Mouse (Mus musculus) fat pad, adult 2 months (tissue): ENCODE results near the gene Ccnf.

Experiments used
- DNase-seq: peaks from one replicate; pipeline ENCODE4 v3.0.0-alpha.2; 2011; ENCODE audit warnings: low read depth, low spot score; ENCODE audit errors: extremely low read depth

The Ccnf gene

GRCm38 (mm10) chr17:24251320-24252069 is at the start of gene Ccnf:
Gene Ccnf, minus strand, starts transcription at chr17:24251484.
- peak; percentile 85 for DNase-seq

- no peak for DNase-seq
Measured at GRCm38 (mm10) chr17:24300651-24301050, 49.4 kb upstream of the Ccnf start.

- no peak for DNase-seq
Measured at GRCm38 (mm10) chr17:24289338-24289737, 38.1 kb upstream of the Ccnf start.

DNA sequence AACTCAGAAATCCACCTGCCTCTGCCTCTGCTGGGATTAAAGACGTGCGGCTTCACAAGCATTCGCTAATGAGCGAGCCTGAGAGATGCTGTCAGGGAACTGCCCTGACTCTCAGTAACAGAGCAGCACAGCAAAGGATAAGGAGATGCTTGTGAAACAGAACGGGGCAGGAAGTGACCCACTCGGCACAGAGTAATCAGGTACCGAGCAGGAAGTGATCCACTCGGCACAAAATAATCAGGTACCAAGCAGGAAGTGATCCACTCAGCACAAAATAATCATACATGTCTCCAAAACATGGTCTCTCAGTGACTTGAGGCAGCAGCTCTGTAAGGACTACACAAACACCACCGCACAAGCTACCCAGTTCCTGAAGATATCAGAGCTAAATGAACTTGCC is 37.2 kb upstream of the Ccnf start:
- no peak for DNase-seq

- DNase-seq, result no peak
Measured at GRCm38 (mm10) chr17:24285680-24286079, 34.4 kb upstream of the Ccnf start.

- no peak for DNase-seq
Measured at GRCm38 (mm10) chr17:24283266-24283818, 32.1 kb upstream of the Ccnf start.

DNA sequence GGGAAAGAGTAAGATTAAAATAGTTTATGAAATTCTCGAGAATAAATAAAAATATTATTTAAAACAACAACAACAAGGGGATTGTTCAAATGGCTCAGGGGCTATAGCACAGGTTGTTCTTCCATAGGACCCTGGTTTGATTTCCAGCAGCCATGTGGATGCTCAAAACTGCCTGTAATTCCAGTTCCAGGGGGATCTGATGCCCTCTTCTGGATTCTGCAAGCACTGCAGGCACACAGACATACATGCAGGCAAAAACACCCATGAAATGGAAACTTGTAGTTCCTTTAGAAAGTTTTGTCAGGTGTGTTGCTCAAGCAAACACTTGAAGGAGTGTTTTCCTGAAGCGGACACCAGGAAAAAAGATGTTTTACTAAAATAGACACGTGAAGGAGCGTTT is 31.4 kb upstream of the Ccnf start:
- no peak for DNase-seq

- no peak for DNase-seq
Measured at GRCm38 (mm10) chr17:24279907-24280306, 28.6 kb upstream of the Ccnf start.

DNA sequence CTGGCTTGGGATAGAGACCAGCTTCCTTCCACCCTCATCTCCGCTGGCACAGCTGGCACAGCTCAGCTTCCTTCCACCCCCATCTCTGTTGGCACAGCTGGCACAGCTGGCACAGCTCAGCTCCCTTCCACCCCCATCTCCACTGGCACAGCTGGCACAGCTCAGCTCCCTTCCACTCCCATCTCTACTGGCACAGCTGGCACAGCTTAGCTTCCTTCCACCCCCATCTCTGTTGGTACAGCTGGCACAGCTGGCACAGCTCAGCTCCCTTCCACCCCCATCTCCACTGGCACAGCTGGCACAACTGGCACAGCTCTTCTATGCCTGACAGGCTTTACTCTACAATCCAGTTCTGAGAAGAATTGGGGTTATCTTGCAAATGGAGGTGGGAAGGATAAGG is 15.8 kb upstream of the Ccnf start:
- DNase-seq, result peak; percentile 58

GRCm38 (mm10) chr17:24264766-24265165 is 13.5 kb upstream of the Ccnf start:
- no peak for DNase-seq

DNA sequence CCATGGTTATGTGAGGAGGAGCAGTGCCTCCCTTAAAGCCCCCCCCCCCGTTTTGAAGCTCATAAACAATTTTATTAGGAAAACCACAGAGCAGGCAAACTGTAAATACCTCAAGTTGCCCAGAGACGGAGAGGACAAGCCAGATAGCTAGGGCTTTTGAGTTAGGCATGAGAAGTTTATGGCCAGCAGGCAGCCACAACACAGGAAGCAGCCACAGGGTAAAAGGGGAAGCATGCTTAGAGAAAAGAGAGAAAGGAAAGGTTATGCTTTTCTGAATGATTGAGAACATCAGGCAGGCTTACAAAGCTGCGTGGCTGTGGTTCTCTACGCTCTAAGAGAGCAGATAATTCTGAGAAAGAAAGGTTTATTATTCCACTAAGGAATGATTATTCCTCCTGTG is 9.2 kb upstream of the Ccnf start:
- no peak for DNase-seq

DNA sequence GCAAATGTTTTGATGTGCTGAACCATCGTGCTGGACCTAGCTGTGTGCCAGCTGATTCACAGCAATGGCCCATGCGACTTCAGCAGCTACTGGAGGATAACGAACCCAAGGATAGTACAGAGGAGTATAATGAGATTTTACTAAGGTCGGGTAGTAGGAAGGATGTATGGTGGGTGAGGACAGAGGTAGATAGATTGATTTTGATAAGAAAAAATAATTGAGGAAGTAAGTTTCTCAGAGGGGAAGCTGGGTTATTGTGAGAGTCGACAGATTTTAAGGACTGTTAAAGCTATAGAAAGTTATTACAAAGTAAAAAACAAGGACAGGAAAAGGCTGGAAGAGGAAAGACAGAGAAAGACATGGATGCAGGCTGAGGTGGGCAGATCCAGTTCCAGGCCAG is 8.4 kb upstream of the Ccnf start:
- no peak for DNase-seq

- peak; percentile 37 for DNase-seq
Measured at GRCm38 (mm10) chr17:24258981-24259380, 7.7 kb upstream of the Ccnf start.

- no peak for DNase-seq
Measured at GRCm38 (mm10) chr17:24252329-24252728, 1.0 kb upstream of the Ccnf start.

GRCm38 (mm10) chr17:24250988-24251319 is 330 bp downstream of the Ccnf start:
- no peak for DNase-seq

DNA sequence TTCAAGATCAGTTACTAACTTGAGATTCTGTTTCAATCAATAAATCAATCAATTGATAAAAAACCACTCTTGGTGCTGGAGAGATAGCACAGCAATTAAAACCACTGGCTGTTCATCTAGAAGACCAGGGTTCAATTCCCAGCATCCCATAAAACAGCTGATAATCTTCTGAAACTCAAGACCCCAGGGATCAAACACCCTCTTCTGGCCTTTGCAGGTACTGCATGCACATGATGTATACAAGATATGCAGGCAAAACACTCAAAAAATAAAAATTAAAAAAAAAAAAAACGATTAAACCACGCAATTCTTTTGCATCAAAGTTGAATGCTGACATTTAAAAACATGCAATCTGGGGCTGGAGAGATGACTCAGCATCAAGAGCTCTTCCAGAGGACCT is 2.6 kb downstream of the Ccnf start:
- DNase-seq, result no peak

DNA sequence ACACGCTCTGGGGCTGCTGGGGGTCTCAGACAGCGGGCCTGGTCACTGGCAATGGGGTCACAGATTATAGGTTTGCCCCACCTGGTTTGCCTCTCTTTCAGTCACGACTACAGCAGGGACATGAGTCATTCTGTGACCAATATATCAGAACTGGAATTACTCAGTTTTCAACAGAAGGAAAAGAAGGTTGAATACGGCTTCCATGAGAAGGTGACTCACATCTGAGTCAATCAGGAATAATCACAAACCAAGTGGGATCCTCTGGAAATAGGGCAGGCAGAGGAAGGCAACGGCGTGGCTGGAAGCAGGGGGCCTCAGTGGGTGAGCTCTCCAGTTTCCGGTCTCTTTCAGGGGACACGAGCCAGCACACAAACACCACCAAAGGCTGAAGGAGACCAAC is 7.2 kb downstream of the Ccnf start:
- DNase-seq, result no peak

DNA sequence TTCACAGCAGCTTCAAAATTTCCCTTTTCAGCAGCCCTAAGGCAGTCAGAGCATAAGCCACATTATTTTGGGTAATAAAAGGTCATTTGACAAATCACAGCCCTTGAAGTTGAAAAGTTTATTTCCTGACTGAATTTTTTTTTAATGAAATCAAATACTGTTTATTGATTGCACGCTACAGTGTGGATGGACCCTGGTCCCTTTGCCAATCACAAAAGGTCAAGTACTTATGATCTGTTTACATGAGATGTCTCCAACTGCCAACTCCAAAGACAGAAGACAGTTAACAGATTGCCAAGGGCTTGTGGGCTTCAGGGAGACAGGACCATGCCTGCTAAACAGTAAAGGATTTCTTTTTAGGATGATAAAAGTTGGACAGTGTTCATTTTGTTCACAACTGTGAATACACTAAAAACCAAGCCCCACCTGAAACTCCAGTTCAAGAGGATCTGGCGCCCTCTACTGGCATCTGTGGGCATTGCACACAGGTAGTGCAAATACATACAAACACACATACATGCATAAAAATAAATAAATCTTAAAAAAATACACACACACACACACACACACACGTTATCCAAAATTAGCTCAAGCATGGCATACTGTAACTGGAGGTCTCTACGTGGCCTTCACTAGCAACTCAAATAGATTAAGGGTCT is 7.8 kb downstream of the Ccnf start:
- DNase-seq, result no peak

- peak; percentile 56 for DNase-seq
Measured at GRCm38 (mm10) chr17:24236921-24237320, 14.4 kb downstream of the Ccnf start.

- no peak for DNase-seq
Measured at GRCm38 (mm10) chr17:24236479-24236878, 14.8 kb downstream of the Ccnf start.

GRCm38 (mm10) chr17:24227941-24228340 is 23.3 kb downstream of the Ccnf start:
- no peak for DNase-seq

DNA sequence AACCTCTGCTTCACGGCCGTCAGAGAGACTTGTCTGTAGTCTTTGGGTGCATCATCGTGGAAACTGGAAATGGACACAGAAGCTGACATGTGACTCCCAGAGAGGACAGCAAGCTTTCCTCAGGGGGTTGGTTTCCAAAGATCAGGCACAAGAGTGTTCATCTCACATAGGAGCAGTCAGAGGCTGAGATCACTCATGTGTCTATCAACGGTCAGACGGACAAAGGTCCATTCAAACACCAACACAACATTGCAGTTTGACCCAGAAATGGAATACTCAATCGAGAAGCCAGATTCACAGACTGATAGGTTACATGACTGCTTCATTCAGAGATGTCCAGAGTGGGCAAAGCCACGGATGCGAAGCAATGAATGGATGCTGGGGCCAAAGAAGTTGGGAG is 24.6 kb downstream of the Ccnf start:
- no peak for DNase-seq

GRCm38 (mm10) chr17:24225851-24226250 is 25.4 kb downstream of the Ccnf start:
- DNase-seq, result no peak
